Mouse (Mus musculus) liver, embryonic 16.5 days (tissue): ENCODE measurements at regions not wholly inside any gene's neighbourhood (a gene's known extent, or its start where the extent isn't known, plus 50 kb on each side); places are given as distances from the start of the nearest gene placed in this dataset.

Source experiments
- ATAC-seq: fragments of 200-750 bp; cut with Nextera tagmentation; 2 replicates; pipeline ENCODE4 v1.8.0; 2017; ENCODE audit warnings: low read depth, mild to moderate bottlenecking, moderate number of reproducible peaks, moderate library complexity
- H3K27ac ChIP-seq: fragments of 300-500 bp; sonication (generic); 2 replicates; pipeline ENCODE4 v1.5.1; 2014; ENCODE audit warnings: mild to moderate bottlenecking, low read length
- H3K27me3 ChIP-seq: fragments of 300-500 bp; sonication (generic); 2 replicates; pipeline ENCODE4 v1.6.1; 2014; ENCODE audit warnings: low read depth, low read length, mixed read lengths; ENCODE audit not compliant: control insufficient read depth, insufficient read depth
- H3K36me3 ChIP-seq: fragments of 300-500 bp; sonication (generic); 2 replicates; pipeline ENCODE4 v1.6.1; 2014; ENCODE audit warnings: mild to moderate bottlenecking; ENCODE audit not compliant: control insufficient read depth, insufficient read depth
- H3K4me1 ChIP-seq: fragments of 300-500 bp; sonication (generic); 2 replicates; pipeline ENCODE4 v1.6.1; 2014; ENCODE audit warnings: low read depth, low read length, mixed read lengths; ENCODE audit not compliant: control insufficient read depth
- H3K4me2 ChIP-seq: fragments of 300-500 bp; sonication (generic); 2 replicates; pipeline ENCODE4 v1.6.1; 2014; ENCODE audit warnings: low read depth, low read length, mixed read lengths
- H3K4me3 ChIP-seq: fragments of 300-500 bp; sonication (generic); 2 replicates; pipeline ENCODE4 v1.5.1; 2014; ENCODE audit warnings: low read depth, mild to moderate bottlenecking, low read length
- H3K9ac ChIP-seq: fragments of 300-500 bp; sonication (generic); 2 replicates; pipeline ENCODE4 v1.6.1; 2014; ENCODE audit warnings: low read depth, low read length
- H3K9me3 ChIP-seq: fragments of 300-500 bp; sonication (generic); replicated peaks from 2 replicates; pipeline ENCODE4 v1.6.1; 2016; ENCODE audit warnings: low read length; ENCODE audit not compliant: control insufficient read depth
- WGBS: fragments of 180-500 bp; shearing (Covaris S2); extraction: QIAGEN DNeasy Blood & Tissue Kit; methylation state at CpG from one replicate; pipeline ENCODE4 v1.1.7; 2014; ENCODE audit not compliant: insufficient replicate concordance; 5-methylcytosine and 5-hydroxymethylcytosine counted together

- H3K4me1 ChIP-seq = no peaks in the 10 kb centered on the region
- no peak overlapping the region for H3K27ac ChIP-seq
- H3K27me3 ChIP-seq = no peaks in the 10 kb centered on the region
- H3K4me3 ChIP-seq = no peak overlapping the region
- H3K9ac ChIP-seq = no peak overlapping the region
- H3K4me2 ChIP-seq = no peak overlapping the region
- WGBS = 69% methylated on average over 2 of the region's 2 CpGs
- ATAC-seq = no peak
- no peaks in the 10 kb centered on the region for H3K36me3 ChIP-seq
- H3K9me3 ChIP-seq = no peaks in the 10 kb centered on the region
Observed at GRCm38 (mm10) chr10:118045427-118045826, 96.2 kb upstream of the Mdm1 start.

- no peak overlapping the region for H3K27ac ChIP-seq
- WGBS = 59% methylated on average over 4 of the region's 4 CpGs
- no peak overlapping the region for H3K4me3 ChIP-seq
- no peaks in the 10 kb centered on the region for H3K27me3 ChIP-seq
- H3K9ac ChIP-seq = no peak overlapping the region
- ATAC-seq = no peak
- no peaks in the 10 kb centered on the region for H3K36me3 ChIP-seq
- H3K4me2 ChIP-seq = no peak overlapping the region
- no peaks in the 10 kb centered on the region for H3K4me1 ChIP-seq
- H3K9me3 ChIP-seq = no peaks in the 10 kb centered on the region
Observed at GRCm38 (mm10) chr10:118046328-118046727, 95.3 kb upstream of the Mdm1 start.

- no peak overlapping the region for H3K4me3 ChIP-seq
- no peak overlapping the region for H3K27ac ChIP-seq
- WGBS = 86% methylated on average over 1 of the region's 1 CpGs
- H3K4me2 ChIP-seq = no peak overlapping the region
- H3K36me3 ChIP-seq = no peaks in the 10 kb centered on the region
- ATAC-seq = no peak
- no peaks in the 10 kb centered on the region for H3K9me3 ChIP-seq
- no peak overlapping the region for H3K9ac ChIP-seq
- no peaks in the 10 kb centered on the region for H3K27me3 ChIP-seq
- no peaks in the 10 kb centered on the region for H3K4me1 ChIP-seq
Observed at GRCm38 (mm10) chr10:118046831-118047230, 94.8 kb upstream of the Mdm1 start.

GRCm38 (mm10) chr10:118049330-118049729 lies 92.3 kb upstream of the Mdm1 start:
- H3K4me2 ChIP-seq = no peak overlapping the region
- no peak overlapping the region for H3K9ac ChIP-seq
- 66% methylated on average over 10 of the region's 10 CpGs for whole genome bisulfite sequencing
- no peaks in the 10 kb centered on the region for H3K36me3 ChIP-seq
- no peaks in the 10 kb centered on the region for H3K4me1 ChIP-seq
- H3K9me3 ChIP-seq = no peaks in the 10 kb centered on the region
- no peaks in the 10 kb centered on the region for H3K27me3 ChIP-seq
- H3K27ac ChIP-seq = no peak overlapping the region
- no peak overlapping the region for H3K4me3 ChIP-seq
- ATAC-seq = 0 out of 2 replicates have a peak, but pooled peaks have one; percentile 11

- no peak for ATAC-seq
Observed at GRCm38 (mm10) chr10:118050152-118050641, 91.4 kb upstream of the Mdm1 start.

GRCm38 (mm10) chr10:118052042-118052441 lies 89.6 kb upstream of the Mdm1 start:
- Histone ChIP-seq H3K27me3 (no peaks in the 10 kb centered on the region), H3K9ac (no peak overlapping the region), H3K4me2 (no peak overlapping the region; the same call in 1 of the 2 replicates), H3K4me1 (no peaks in the 10 kb centered on the region), H3K27ac (no peak overlapping the region), H3K4me3 (no peak overlapping the region), H3K9me3 (no peaks in the 10 kb centered on the region), H3K36me3 (no peaks in the 10 kb centered on the region)
- ATAC-seq = no peak
- WGBS = 20% methylated on average over 11 of the region's 11 CpGs

More at GRCm38 (mm10) chr10:118050152-118050641, 91.4 kb upstream of the Mdm1 start:
- Histone ChIP-seq H3K4me1 (no peaks in the 10 kb centered on the region), H3K9me3 (no peaks in the 10 kb centered on the region), H3K4me3 (no peak overlapping the region), H3K36me3 (no peaks in the 10 kb centered on the region), H3K4me2 (no peak overlapping the region), H3K27ac (no peak overlapping the region), H3K9ac (no peak overlapping the region), H3K27me3 (no peaks in the 10 kb centered on the region)
- WGBS = 21% methylated on average over 5 of the region's 5 CpGs

- Histone ChIP-seq H3K9ac (no peak overlapping the region), H3K4me1 (no peaks in the 10 kb centered on the region), H3K9me3 (no peaks in the 10 kb centered on the region), H3K27me3 (no peaks in the 10 kb centered on the region), H3K36me3 (no peaks in the 10 kb centered on the region), H3K4me2 (no peak overlapping the region; the same call in 1 of the 2 replicates), H3K4me3 (no peak overlapping the region), H3K27ac (no peak overlapping the region)
- no peak for ATAC-seq
- WGBS = 53% methylated on average over 12 of the region's 12 CpGs
Observed at GRCm38 (mm10) chr10:118052477-118052876, 89.1 kb upstream of the Mdm1 start.

GRCm38 (mm10) chr10:118053037-118053436 lies 88.6 kb upstream of the Mdm1 start:
- H3K4me2 ChIP-seq = no peak overlapping the region
- no peaks in the 10 kb centered on the region for H3K36me3 ChIP-seq
- no peaks in the 10 kb centered on the region for H3K4me1 ChIP-seq
- H3K9ac ChIP-seq = no peak overlapping the region
- H3K4me3 ChIP-seq = no peak overlapping the region
- ATAC-seq = no peak
- WGBS = 67% methylated on average over 5 of the region's 5 CpGs
- H3K9me3 ChIP-seq = no peaks in the 10 kb centered on the region
- no peak overlapping the region for H3K27ac ChIP-seq
- no peaks in the 10 kb centered on the region for H3K27me3 ChIP-seq

- 31% methylated on average over 9 of the region's 9 CpGs for WGBS
- Histone ChIP-seq H3K27ac (no peak overlapping the region), H3K9ac (no peak overlapping the region), H3K36me3 (no peaks in the 10 kb centered on the region), H3K4me1 (no peaks in the 10 kb centered on the region), H3K27me3 (no peaks in the 10 kb centered on the region), H3K4me2 (no peak overlapping the region), H3K9me3 (no peaks in the 10 kb centered on the region; the same call in 1 of the 2 replicates), H3K4me3 (no peak overlapping the region)
- no peak for ATAC-seq
Observed at GRCm38 (mm10) chr10:118056789-118057271, 84.8 kb upstream of the Mdm1 start.
